Mouse (Mus musculus): ENCODE data around the gene Cspg4.

DNA sequence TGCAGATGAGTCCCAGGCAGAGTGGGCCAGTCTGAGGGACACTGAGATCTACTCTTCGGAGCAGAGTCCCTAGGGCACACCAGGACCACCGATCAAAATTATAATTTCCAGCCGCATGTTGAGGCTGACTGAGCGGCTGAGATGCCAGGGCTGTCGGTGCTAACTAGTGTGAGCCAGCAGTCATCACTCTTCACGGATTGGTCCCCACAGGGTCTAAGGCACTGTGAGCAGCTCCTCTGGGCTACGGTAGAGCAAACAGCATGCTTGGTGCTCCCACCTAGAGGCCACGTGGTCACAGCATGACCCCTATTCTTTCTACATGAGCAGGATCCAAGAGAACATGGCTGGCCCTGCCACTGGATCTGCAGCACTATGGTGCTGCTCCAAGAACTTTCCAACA, 28.5 kb downstream of the Cspg4 start:
- no peak for TF ChIP-seq CTCF (IDR thresholded peaks at IDR 0.05)
- TF ChIP-seq EP300 (IDR thresholded peaks at IDR 0.05) = no peak

Data from lung, postnatal 0 days (tissue).